Mouse (Mus musculus): ENCODE measurements around the gene Pde4d.

DNA sequence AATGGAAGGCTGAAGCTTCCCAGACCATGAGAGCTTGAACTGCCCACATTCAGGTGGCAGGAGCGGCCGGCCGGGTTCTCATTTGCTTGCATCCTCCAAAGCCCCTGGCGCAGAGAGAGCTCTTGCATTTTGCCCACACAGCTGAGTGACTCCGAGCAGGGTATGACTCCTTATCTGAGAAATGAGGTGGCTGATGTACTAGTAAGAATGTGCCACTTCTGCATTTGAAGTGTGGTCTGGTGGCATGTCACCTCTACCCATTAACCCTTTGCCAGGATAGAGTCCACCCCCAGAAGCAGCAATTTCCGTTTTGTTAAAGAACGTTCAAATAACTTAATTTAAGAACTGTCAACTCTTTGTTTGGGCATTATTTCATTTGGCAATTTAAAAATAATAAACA, 412.0 kb downstream of the Pde4d start:
- TF ChIP-seq CTCF (IDR thresholded peaks at IDR 0.05; ENCODE audit: extremely low read depth, insufficient read depth, low read length) (no peak), POLR2A (IDR thresholded peaks at IDR 0.05; ENCODE audit: extremely low read depth, insufficient read depth, low read length) (no peak)
